Mouse (Mus musculus) activated CD4-positive, CD25-positive, alpha-beta regulatory T cell, adult 4 months (primary cell): ENCODE data around the gene Mad2l2. TPM values are rescaled to one million over a fixed set of nuclear protein-coding genes. Genes with fewer than 3 reads are reported as not detected.

Experiments
- ATAC-seq: one replicate; pipeline ENCODE4 v1.8.0; 2017
- polyA plus RNA-seq, 2 experiments: library from polyadenylated mRNA; unstranded; fragments of 100-300 nt; shearing (Covaris generic); gene quantifications; one replicate each; pipeline ENCODE4 v1.2.1; 2017

Mad2l2 gene
- polyA plus RNA-seq, result 10 to 100 TPM; 39.2 to 48.2 TPM

GRCm38 (mm10) chr4:148130133-148130532 is at the start of gene Mad2l2:
Gene Mad2l2 (plus strand): TSS chr4:148130384.
- ATAC-seq, result no peak

- no peak for ATAC-seq
Observed at GRCm38 (mm10) chr4:148080597-148080973, 49.6 kb upstream of the Mad2l2 start.

- ATAC-seq, result no peak
Observed at GRCm38 (mm10) chr4:148081201-148081600, 49.0 kb upstream of the Mad2l2 start.

GRCm38 (mm10) chr4:148082257-148083044 is 47.7 kb upstream of the Mad2l2 start:
- ATAC-seq, result peak; percentile 76

- ATAC-seq, result no peak
Observed at GRCm38 (mm10) chr4:148083176-148083899, 46.8 kb upstream of the Mad2l2 start.

GRCm38 (mm10) chr4:148084261-148084714 is 45.9 kb upstream of the Mad2l2 start:
- ATAC-seq, result no peak

GRCm38 (mm10) chr4:148085131-148085906 is 44.9 kb upstream of the Mad2l2 start:
- no peak for ATAC-seq

- no peak for ATAC-seq
Observed at GRCm38 (mm10) chr4:148085907-148086305, 44.3 kb upstream of the Mad2l2 start.

- no peak for ATAC-seq
Observed at GRCm38 (mm10) chr4:148087091-148087906, 42.9 kb upstream of the Mad2l2 start.

GRCm38 (mm10) chr4:148087907-148088527 is 42.2 kb upstream of the Mad2l2 start, which contains the start of gene Agtrap:
Gene Agtrap (minus strand): TSS chr4:148088031.
- ATAC-seq, result peak; percentile 99

GRCm38 (mm10) chr4:148089166-148089565 is 41.0 kb upstream of the Mad2l2 start:
- ATAC-seq, result no peak

GRCm38 (mm10) chr4:148091181-148091580 is 39.0 kb upstream of the Mad2l2 start:
- ATAC-seq, result no peak

- ATAC-seq, result no peak
Observed at GRCm38 (mm10) chr4:148092551-148093271, 37.5 kb upstream of the Mad2l2 start.

- no peak for ATAC-seq
Observed at GRCm38 (mm10) chr4:148094161-148094560, 36.0 kb upstream of the Mad2l2 start.

- ATAC-seq, result no peak
Observed at GRCm38 (mm10) chr4:148095081-148095480, 35.1 kb upstream of the Mad2l2 start.

- no peak for ATAC-seq
Observed at GRCm38 (mm10) chr4:148097936-148098335, 32.2 kb upstream of the Mad2l2 start.

- no peak for ATAC-seq
Observed at GRCm38 (mm10) chr4:148098666-148099065, 31.5 kb upstream of the Mad2l2 start.

- peak; percentile 43 for ATAC-seq
Observed at GRCm38 (mm10) chr4:148101801-148102527, 28.2 kb upstream of the Mad2l2 start.

GRCm38 (mm10) chr4:148104146-148104545 is 26.0 kb upstream of the Mad2l2 start:
- ATAC-seq, result no peak
